Mouse (Mus musculus) stomach, embryonic 14.5 days (tissue): Measurements from ENCODE around the gene Klrb1f. TPM values are rescaled to one million over a fixed set of nuclear protein-coding genes. Genes with fewer than 3 reads are reported as not detected.

Experiments used
- ATAC-seq: fragments of 200-750 bp; cut with Nextera tagmentation; 2 replicates; pipeline ENCODE4 v1.8.0; 2017; ENCODE audit warnings: low read depth, moderate TSS enrichment; ENCODE audit not compliant: insufficient number of reproducible peaks, insufficient read depth, low FRiP score
- H3K27ac ChIP-seq: fragments of 300-500 bp; sonication (generic); 2 replicates; pipeline ENCODE4 v1.5.1; 2014; ENCODE audit warnings: mild to moderate bottlenecking, low read length, moderate library complexity, mixed read lengths
- H3K27me3 ChIP-seq: fragments of 300-500 bp; sonication (generic); 2 replicates; pipeline ENCODE4 v1.6.1; 2014; ENCODE audit warnings: low read length, control low read depth, mixed read lengths; ENCODE audit not compliant: control insufficient read depth, insufficient read depth
- H3K36me3 ChIP-seq: fragments of 300-500 bp; sonication (generic); 2 replicates; pipeline ENCODE4 v1.6.1; 2014; ENCODE audit warnings: mild to moderate bottlenecking, control low read depth, low read length, moderate library complexity, mixed read lengths; ENCODE audit not compliant: control insufficient read depth, insufficient read depth
- H3K4me1 ChIP-seq: fragments of 300-500 bp; sonication (generic); 2 replicates; pipeline ENCODE4 v1.6.1; 2014; ENCODE audit warnings: low read length, control low read depth, mixed read lengths; ENCODE audit not compliant: control insufficient read depth, insufficient read depth
- H3K4me2 ChIP-seq: fragments of 300-500 bp; sonication (generic); replicated peaks from 2 replicates; pipeline ENCODE4 v1.6.1; 2014; ENCODE audit warnings: low read depth, low read length, control low read depth
- H3K4me3 ChIP-seq: fragments of 300-500 bp; sonication (generic); 2 replicates; pipeline ENCODE4 v1.5.1; 2014; ENCODE audit warnings: low read depth, low read length, control low read depth
- H3K9ac ChIP-seq: fragments of 300-500 bp; sonication (generic); replicated peaks from 2 replicates; pipeline ENCODE4 v1.6.1; 2014; ENCODE audit warnings: low read depth, mild to moderate bottlenecking, control low read depth, low read length, moderate library complexity, mixed read lengths
- H3K9me3 ChIP-seq: fragments of 300-500 bp; sonication (generic); 2 replicates; pipeline ENCODE4 v1.6.1; 2016; ENCODE audit warnings: low read depth, low read length, control low read depth; ENCODE audit not compliant: control insufficient read depth
- WGBS: fragments of 180-500 bp; shearing (Covaris S2); extraction: QIAGEN DNeasy Blood & Tissue Kit; methylation state at CpG from one replicate; pipeline ENCODE4 v1.1.7; 2014; 5-methylcytosine and 5-hydroxymethylcytosine counted together
- polyA plus RNA-seq: library from polyadenylated mRNA; unstranded; fragments of >200 nt; fragmentation: Nextera tagmentation; extraction: Ambion mirVana; gene quantifications from 2 replicates; pipeline ENCODE4 v1.2.1, GENCODE M21; 2014

The Klrb1f gene
- polyA plus RNA-seq, 1 experiment from 2014 or later: 0.36 TPM

- Histone ChIP-seq H3K9me3 (no peaks in the 10 kb centered on the region), H3K27me3 (no peaks in the 10 kb centered on the region), H3K9ac (no peak overlapping the region), H3K27ac (no peak overlapping the region), H3K4me2 (no peak overlapping the region), H3K4me3 (no peak overlapping the region), H3K4me1 (no peaks in the 10 kb centered on the region), H3K36me3 (no peaks in the 10 kb centered on the region)
- 52% methylated on average over 1 of the region's 1 CpGs for WGBS
- ATAC-seq: no peak
Measured at GRCm38 (mm10) chr6:129012966-129013365, 32.7 kb upstream of the Klrb1f start.

GRCm38 (mm10) chr6:129013762-129014276 is 31.9 kb upstream of the Klrb1f start:
- H3K27me3 ChIP-seq: no peaks in the 10 kb centered on the region
- no peak overlapping the region for H3K9ac ChIP-seq
- H3K9me3 ChIP-seq: no peaks in the 10 kb centered on the region
- H3K4me3 ChIP-seq: no peak overlapping the region
- no peak for ATAC-seq
- H3K27ac ChIP-seq: no peak overlapping the region
- H3K4me2 ChIP-seq: no peak overlapping the region
- no peaks in the 10 kb centered on the region for H3K4me1 ChIP-seq
- H3K36me3 ChIP-seq: no peaks in the 10 kb centered on the region
- 65% methylated on average over 5 of the region's 5 CpGs for WGBS

GRCm38 (mm10) chr6:129014399-129014798 is 31.3 kb upstream of the Klrb1f start:
- no peaks in the 10 kb centered on the region for H3K36me3 ChIP-seq
- no peak overlapping the region for H3K27ac ChIP-seq
- no peak overlapping the region for H3K4me3 ChIP-seq
- ATAC-seq: no peak
- no peak overlapping the region for H3K9ac ChIP-seq
- 81% methylated on average over 1 of the region's 1 CpGs for WGBS
- H3K4me1 ChIP-seq: no peaks in the 10 kb centered on the region
- no peak overlapping the region for H3K4me2 ChIP-seq
- H3K27me3 ChIP-seq: no peaks in the 10 kb centered on the region
- H3K9me3 ChIP-seq: no peaks in the 10 kb centered on the region

- Histone ChIP-seq H3K36me3 (no peaks in the 10 kb centered on the region), H3K27me3 (no peaks in the 10 kb centered on the region), H3K4me3 (no peak overlapping the region), H3K4me2 (no peak overlapping the region), H3K27ac (no peak overlapping the region), H3K9ac (no peak overlapping the region), H3K9me3 (no peaks in the 10 kb centered on the region), H3K4me1 (no peaks in the 10 kb centered on the region)
- ATAC-seq: no peak
- WGBS: 88% methylated on average over 8 of the region's 8 CpGs
Measured at GRCm38 (mm10) chr6:129027451-129028248, 18.1 kb upstream of the Klrb1f start.

GRCm38 (mm10) chr6:129030175-129030824 is 15.4 kb upstream of the Klrb1f start:
- no peak overlapping the region for H3K27ac ChIP-seq
- no peak overlapping the region for H3K4me2 ChIP-seq
- H3K9me3 ChIP-seq: no peaks in the 10 kb centered on the region
- H3K4me1 ChIP-seq: no peaks in the 10 kb centered on the region
- H3K36me3 ChIP-seq: no peaks in the 10 kb centered on the region
- H3K27me3 ChIP-seq: no peaks in the 10 kb centered on the region
- no peak overlapping the region for H3K9ac ChIP-seq
- H3K4me3 ChIP-seq: no peak overlapping the region
- no peak for ATAC-seq
- 47% methylated on average over 6 of the region's 6 CpGs for WGBS

GRCm38 (mm10) chr6:129030964-129031363 is 14.7 kb upstream of the Klrb1f start:
- no peak for ATAC-seq
- no peaks in the 10 kb centered on the region for H3K27me3 ChIP-seq
- H3K4me3 ChIP-seq: no peak overlapping the region
- WGBS: 91% methylated on average over 2 of the region's 2 CpGs
- no peaks in the 10 kb centered on the region for H3K36me3 ChIP-seq
- H3K27ac ChIP-seq: no peak overlapping the region
- H3K9ac ChIP-seq: no peak overlapping the region
- no peaks in the 10 kb centered on the region for H3K9me3 ChIP-seq
- H3K4me2 ChIP-seq: no peak overlapping the region
- H3K4me1 ChIP-seq: no peaks in the 10 kb centered on the region

- H3K4me3 ChIP-seq: no peak overlapping the region
- no peak overlapping the region for H3K9ac ChIP-seq
- H3K27ac ChIP-seq: no peak overlapping the region
- no peak for ATAC-seq
- H3K4me1 ChIP-seq: no peaks in the 10 kb centered on the region
- H3K9me3 ChIP-seq: no peaks in the 10 kb centered on the region
- 77% methylated on average over 2 of the region's 2 CpGs for WGBS
- H3K4me2 ChIP-seq: no peak overlapping the region
- H3K27me3 ChIP-seq: no peaks in the 10 kb centered on the region
- H3K36me3 ChIP-seq: no peaks in the 10 kb centered on the region
Measured at GRCm38 (mm10) chr6:129033397-129033796, 12.3 kb upstream of the Klrb1f start.

- WGBS: 81% methylated on average over 2 of the region's 2 CpGs
- Histone ChIP-seq H3K4me3 (no peak overlapping the region), H3K27me3 (no peaks in the 10 kb centered on the region), H3K4me2 (no peak overlapping the region), H3K27ac (no peak overlapping the region), H3K4me1 (no peaks in the 10 kb centered on the region), H3K36me3 (no peaks in the 10 kb centered on the region), H3K9ac (no peak overlapping the region), H3K9me3 (no peaks in the 10 kb centered on the region)
- ATAC-seq: no peak
Measured at GRCm38 (mm10) chr6:129035017-129035416, 10.7 kb upstream of the Klrb1f start.
